Mouse (Mus musculus): ENCODE results near the gene Rb1. TPM values are rescaled to one million over a fixed set of nuclear protein-coding genes. Genes with fewer than 3 reads are reported as not detected.

Rb1 gene
- polyA plus RNA-seq, 1 experiment from 2014 or later = 25.9 TPM

DNA sequence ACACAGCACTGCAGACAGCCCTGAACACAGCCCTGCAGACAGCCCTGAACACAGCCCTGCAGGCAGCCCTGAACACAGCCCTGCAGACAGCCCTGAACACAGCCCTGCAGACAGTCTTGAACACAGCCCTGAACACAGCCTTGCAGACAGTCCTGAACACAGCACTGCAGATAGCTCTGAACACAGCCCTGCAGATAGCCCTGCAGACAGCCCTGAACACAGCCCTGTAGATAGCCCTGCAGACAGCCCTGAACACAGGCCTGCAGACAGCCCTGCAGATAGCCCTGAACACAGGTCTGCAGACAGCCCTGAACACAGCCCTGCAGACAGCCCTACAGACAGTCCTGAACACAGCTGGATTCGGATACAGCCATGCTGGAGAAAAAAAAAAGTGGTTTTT lies 150.6 kb downstream of the Rb1 start:
- 88% methylated on average over 1 of the region's 1 CpGs for WGBS
- H3K4me3 ChIP-seq = no peak overlapping the region
- DNase-seq (ENCODE audit: low spot score) = no peak
- no peak overlapping the region for H3K27ac ChIP-seq (replicated peaks)
- peaks cover 15% of the 10 kb centered on the region for H3K4me1 ChIP-seq
- no peaks in the 10 kb centered on the region for H3K9me3 ChIP-seq (replicated peaks)
- peaks cover 10% of the 10 kb centered on the region; the same call in 1 of the 2 replicates for H3K27me3 ChIP-seq (ENCODE audit: low read depth, poor library complexity, severe bottlenecking)
- H3K36me3 ChIP-seq = peaks cover 100% of the 10 kb centered on the region

DNA sequence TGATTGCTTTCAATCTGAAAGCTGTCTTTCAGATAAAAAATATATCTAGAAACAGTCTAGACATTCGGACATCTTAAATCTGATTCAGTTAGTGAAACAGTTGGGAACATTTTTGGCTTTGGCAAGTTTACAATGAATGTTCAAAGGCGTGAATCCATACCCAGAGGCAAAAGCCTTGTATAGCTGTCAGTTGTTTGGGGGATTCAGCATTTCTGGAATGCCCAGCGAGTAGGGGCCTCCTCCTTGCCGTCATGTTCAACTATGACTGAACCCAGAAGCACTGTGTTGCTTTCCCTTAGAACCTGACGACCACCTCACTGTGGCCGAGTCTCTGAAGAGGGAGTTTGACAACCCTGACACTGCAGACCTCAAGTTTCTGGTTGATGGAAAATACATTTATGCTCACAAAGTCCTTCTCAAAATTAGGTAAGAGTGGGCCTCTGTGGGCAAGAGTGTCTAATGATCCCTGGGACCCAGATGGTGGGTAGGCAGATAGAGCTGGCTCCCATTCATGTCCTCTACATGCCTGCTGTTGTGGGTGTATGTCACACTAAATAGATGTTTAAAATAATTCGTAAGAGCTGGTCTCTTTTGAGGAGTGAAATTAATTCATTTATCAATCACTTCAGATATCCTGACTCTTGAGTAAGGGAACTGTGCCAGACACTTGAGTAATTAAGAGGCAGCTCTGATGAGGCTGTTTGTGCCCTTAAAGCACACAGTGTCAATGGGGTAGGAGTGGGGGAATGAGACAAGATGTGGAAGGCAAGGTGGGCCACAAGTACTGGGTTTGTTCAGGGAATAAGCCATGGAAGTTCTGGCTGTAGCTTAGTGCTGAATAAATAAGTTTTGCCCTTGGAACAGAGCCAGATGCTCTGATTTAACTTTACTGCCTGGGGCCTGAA lies 151.3 kb downstream of the Rb1 start:
- H3K36me3 ChIP-seq = peaks cover 100% of the 10 kb centered on the region
- WGBS = 87% methylated on average over 7 of the region's 7 CpGs

GRCm38 (mm10) chr14:73173662-73174061 lies 152.0 kb downstream of the Rb1 start:
- H3K9me3 ChIP-seq (replicated peaks) = no peaks in the 10 kb centered on the region
- peaks cover 15% of the 10 kb centered on the region for H3K4me1 ChIP-seq
- no peak overlapping the region for H3K27ac ChIP-seq (replicated peaks)
- no peak for DNase-seq (ENCODE audit: low spot score)
- peaks cover 98% of the 10 kb centered on the region for H3K36me3 ChIP-seq
- no peak overlapping the region for H3K4me3 ChIP-seq
- H3K27me3 ChIP-seq (ENCODE audit: low read depth, poor library complexity, severe bottlenecking) = peaks cover 11% of the 10 kb centered on the region; the same call in 1 of the 2 replicates
- WGBS = 95% methylated on average over 11 of the region's 11 CpGs

More for the DNA sequence above, 151.3 kb downstream of the Rb1 start:
- Histone ChIP-seq H3K4me1 (peaks cover 15% of the 10 kb centered on the region), H3K27me3 (ENCODE audit: low read depth, poor library complexity, severe bottlenecking) (peaks cover 11% of the 10 kb centered on the region; the same call in 1 of the 2 replicates), H3K4me3 (no peak overlapping the region), H3K27ac (replicated peaks) (no peak overlapping the region), H3K9me3 (replicated peaks) (no peaks in the 10 kb centered on the region)
- no peak for DNase-seq (ENCODE audit: low spot score)

DNA sequence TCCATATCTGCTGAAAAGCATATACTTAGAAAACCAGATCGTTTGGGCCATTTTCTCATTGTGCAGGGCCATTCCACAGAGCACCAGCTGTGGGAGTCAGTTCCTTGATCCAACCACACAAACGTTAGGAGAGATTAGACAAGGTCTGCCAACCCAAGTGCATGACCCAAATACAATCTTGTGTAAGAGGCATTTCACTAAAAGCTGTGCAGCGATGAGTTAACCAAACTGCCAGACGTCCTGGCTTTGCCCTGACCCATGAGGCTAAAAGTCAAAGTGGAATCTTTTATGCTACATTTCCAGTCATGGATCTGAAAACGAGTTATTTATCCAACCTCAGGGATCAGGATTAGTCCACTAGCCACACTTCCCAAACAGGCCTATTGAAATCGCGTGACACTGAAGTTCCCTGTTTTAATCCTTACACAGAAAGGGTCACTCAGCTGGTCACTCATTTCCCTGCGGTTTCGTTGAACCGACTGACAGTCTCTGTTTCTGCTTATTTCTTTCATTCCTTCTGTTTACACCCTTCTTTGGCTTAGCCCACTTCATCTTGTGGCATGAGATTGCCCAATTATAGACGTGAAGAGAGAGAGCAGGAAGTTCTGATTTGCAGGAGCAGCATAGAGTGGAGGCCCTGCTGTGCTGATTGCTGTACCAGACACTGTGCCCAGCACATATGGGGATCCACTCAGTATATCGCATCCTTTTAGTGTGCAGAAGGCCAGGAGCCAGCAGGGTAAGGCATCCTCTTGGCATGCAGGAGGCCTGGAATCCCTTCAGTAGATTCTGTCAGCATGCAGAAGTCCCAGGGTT lies 153.2 kb downstream of the Rb1 start:
- Histone ChIP-seq H3K36me3 (peaks cover 98% of the 10 kb centered on the region), H3K27me3 (ENCODE audit: low read depth, poor library complexity, severe bottlenecking) (peaks cover 11% of the 10 kb centered on the region; the same call in 1 of the 2 replicates), H3K9me3 (replicated peaks) (no peaks in the 10 kb centered on the region), H3K27ac (replicated peaks) (no peak overlapping the region), H3K4me1 (peaks cover 15% of the 10 kb centered on the region), H3K4me3 (no peak overlapping the region)
- 54% methylated on average over 12 of the region's 12 CpGs for WGBS
- DNase-seq (ENCODE audit: low spot score) = no peak

DNA sequence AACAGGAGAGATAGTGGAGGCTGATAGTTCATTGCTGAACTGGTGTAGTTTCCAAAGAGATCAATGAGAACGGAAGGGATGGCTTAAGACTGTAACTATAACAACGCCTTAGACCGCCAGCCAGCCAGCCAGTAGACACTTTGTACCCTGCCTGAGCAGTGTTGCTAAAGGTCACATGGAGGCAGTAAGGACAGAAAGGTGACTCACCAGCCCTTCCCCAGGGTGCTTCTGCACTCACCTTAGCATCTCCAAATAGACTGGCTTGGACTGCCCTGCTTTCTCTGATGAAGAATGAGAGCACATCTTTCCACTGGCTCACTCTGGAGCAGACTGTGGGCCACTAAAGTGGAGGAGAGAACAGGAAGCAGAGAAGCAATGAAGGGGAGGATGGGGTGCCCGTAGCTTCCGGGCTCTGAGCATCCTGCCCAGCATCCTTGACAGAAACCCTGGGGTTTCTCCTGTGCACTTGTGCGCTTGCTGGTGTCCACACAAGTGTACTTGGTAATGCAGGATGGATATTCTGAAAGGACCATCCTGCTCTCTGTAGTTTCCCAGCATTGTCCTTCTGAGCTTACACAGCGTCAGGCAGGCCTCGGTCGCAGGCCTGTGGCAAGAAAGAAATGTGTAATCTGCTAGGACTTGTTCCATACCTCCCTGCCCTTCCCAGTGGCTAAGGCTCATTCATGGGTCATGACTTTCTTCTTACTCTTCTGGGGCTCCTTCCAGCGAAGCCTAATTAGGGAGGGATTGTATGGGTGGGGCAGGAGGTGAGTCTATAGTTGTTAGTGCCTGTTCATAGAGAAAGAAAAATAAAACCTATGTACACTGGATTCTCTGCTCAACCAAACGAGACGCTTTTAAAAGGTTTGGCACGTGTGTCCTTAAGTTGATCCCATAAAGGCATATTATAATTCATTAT lies 155.4 kb downstream of the Rb1 start:
- Histone ChIP-seq H3K4me1 (peaks cover 15% of the 10 kb centered on the region), H3K36me3 (peaks cover 98% of the 10 kb centered on the region), H3K9me3 (replicated peaks) (no peaks in the 10 kb centered on the region), H3K27me3 (ENCODE audit: low read depth, poor library complexity, severe bottlenecking) (peaks cover 11% of the 10 kb centered on the region; the same call in 1 of the 2 replicates), H3K27ac (replicated peaks) (no peak overlapping the region), H3K4me3 (no peak overlapping the region)
- WGBS = 91% methylated on average over 13 of the region's 13 CpGs
- DNase-seq (ENCODE audit: low spot score) = no peak

DNA sequence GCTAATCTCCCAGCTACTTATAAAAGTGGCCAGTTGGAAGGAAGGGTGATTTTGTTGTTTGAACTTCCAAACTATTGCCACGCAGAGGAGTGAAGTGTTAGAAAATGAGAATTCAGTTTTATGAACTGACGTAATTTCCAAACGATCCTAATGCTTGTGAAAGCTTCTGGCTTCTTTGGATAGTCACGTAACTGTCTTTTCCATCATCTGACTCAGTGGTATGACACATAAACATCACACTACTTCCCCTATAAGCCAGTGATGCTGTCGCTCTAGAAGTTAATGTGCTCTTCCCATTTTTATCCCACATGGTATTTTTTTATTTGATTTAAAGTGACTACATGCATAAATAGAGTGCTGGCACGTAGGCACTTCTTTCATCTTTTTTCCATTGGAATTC lies 157.0 kb downstream of the Rb1 start:
- H3K36me3 ChIP-seq = peaks cover 98% of the 10 kb centered on the region
- H3K9me3 ChIP-seq (replicated peaks) = no peaks in the 10 kb centered on the region
- H3K4me1 ChIP-seq = peaks cover 15% of the 10 kb centered on the region
- no peak overlapping the region for H3K4me3 ChIP-seq
- no peak overlapping the region for H3K27ac ChIP-seq (replicated peaks)
- peaks cover 8% of the 10 kb centered on the region; the same call in 1 of the 2 replicates for H3K27me3 ChIP-seq (ENCODE audit: low read depth, poor library complexity, severe bottlenecking)
- DNase-seq (ENCODE audit: low spot score) = no peak
- WGBS = 95% methylated on average over 6 of the region's 6 CpGs

- no peak for DNase-seq (ENCODE audit: low spot score)
- 94% methylated on average over 6 of the region's 6 CpGs for WGBS
- H3K4me1 ChIP-seq = no peaks in the 10 kb centered on the region
- 0 out of 2 replicates have a peak, but pooled peaks cover 2% of the 10 kb centered on the region for H3K27me3 ChIP-seq (ENCODE audit: low read depth, poor library complexity, severe bottlenecking)
- peaks cover 98% of the 10 kb centered on the region for H3K36me3 ChIP-seq
- no peaks in the 10 kb centered on the region for H3K9me3 ChIP-seq (replicated peaks)
- H3K4me3 ChIP-seq = no peak overlapping the region
- no peak overlapping the region for H3K27ac ChIP-seq (replicated peaks)
These were observed 160.5 kb downstream of the Rb1 start for GRCm38 (mm10) chr14:73165136-73165535.

DNA sequence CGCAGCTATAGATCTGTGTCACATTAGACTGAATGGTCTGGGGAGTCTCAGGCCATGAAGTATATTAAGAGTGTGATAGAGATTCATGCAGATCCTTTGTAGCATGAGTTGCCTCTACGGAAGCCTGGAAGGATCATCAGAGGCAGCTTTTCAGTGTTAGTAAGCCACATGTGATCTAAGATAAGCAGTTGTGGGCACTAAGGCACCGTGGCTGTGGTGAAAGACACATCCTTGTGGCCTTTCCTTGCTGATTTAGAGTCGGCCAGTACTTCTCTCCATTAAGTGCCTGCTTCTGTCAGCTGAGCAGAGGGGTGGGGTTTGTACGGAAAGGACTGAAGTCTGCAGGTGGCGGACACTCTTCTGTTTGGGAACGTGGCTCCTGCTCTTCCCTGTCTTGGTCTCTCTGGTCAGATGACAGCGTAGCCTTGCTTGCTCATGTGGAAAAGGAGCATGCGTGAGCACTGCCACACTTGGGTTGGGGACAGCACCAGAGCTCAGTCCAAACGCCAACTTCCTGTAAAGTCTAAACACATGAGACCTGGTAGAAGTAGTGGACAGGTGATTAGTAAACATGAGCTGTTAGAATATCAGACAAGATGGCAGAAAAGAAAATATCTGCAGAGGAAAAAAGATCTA lies 162.1 kb downstream of the Rb1 start:
- WGBS = 96% methylated on average over 10 of the region's 10 CpGs
- H3K4me3 ChIP-seq = no peak overlapping the region
- no peak overlapping the region for H3K27ac ChIP-seq (replicated peaks)
- no peaks in the 10 kb centered on the region for H3K4me1 ChIP-seq
- DNase-seq (ENCODE audit: low spot score) = no peak
- no peaks in the 10 kb centered on the region for H3K27me3 ChIP-seq (ENCODE audit: low read depth, poor library complexity, severe bottlenecking)
- no peaks in the 10 kb centered on the region for H3K9me3 ChIP-seq (replicated peaks)
- peaks cover 100% of the 10 kb centered on the region for H3K36me3 ChIP-seq

- no peak for DNase-seq (ENCODE audit: low spot score)
- Histone ChIP-seq H3K9me3 (replicated peaks) (no peaks in the 10 kb centered on the region), H3K27ac (replicated peaks) (no peak overlapping the region), H3K4me1 (no peaks in the 10 kb centered on the region), H3K36me3 (peaks cover 100% of the 10 kb centered on the region), H3K27me3 (ENCODE audit: low read depth, poor library complexity, severe bottlenecking) (no peaks in the 10 kb centered on the region), H3K4me3 (no peak overlapping the region)
- WGBS = 94% methylated on average over 13 of the region's 13 CpGs
These were observed 163.3 kb downstream of the Rb1 start for GRCm38 (mm10) chr14:73162192-73162800.

DNA sequence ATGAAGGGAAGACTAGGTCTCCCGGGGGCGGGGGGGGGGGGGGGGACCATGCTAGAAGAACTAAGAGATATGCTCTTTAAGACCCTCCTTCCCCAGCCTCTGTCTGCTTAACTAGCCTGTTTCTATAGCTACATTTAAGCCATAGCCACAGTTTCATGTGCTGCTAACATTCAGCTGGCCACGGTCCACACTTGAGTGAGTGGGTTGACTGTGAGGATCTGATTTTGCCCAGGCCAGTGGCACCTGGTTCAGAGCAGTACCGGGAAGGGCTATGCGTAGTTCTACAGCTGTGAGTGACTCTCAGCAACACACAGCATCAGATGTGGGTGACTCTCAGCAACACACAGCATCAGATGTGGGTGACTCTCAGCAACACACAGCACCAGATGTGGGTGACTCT lies 164.3 kb downstream of the Rb1 start:
- no peaks in the 10 kb centered on the region for H3K4me1 ChIP-seq
- 92% methylated on average over 5 of the region's 5 CpGs for WGBS
- DNase-seq (ENCODE audit: low spot score) = no peak
- H3K36me3 ChIP-seq = peaks cover 100% of the 10 kb centered on the region
- no peak overlapping the region for H3K27ac ChIP-seq (replicated peaks)
- H3K4me3 ChIP-seq = no peak overlapping the region
- H3K27me3 ChIP-seq (ENCODE audit: low read depth, poor library complexity, severe bottlenecking) = no peaks in the 10 kb centered on the region
- H3K9me3 ChIP-seq (replicated peaks) = no peaks in the 10 kb centered on the region

GRCm38 (mm10) chr14:73148125-73148524 lies 177.5 kb downstream of the Rb1 start:
- DNase-seq (ENCODE audit: low spot score) = no peak
- H3K4me1 ChIP-seq = peaks cover 16% of the 10 kb centered on the region
- no peaks in the 10 kb centered on the region for H3K9me3 ChIP-seq (replicated peaks)
- H3K36me3 ChIP-seq = peaks cover 54% of the 10 kb centered on the region
- no peak overlapping the region for H3K27ac ChIP-seq (replicated peaks)
- no peaks in the 10 kb centered on the region for H3K27me3 ChIP-seq (ENCODE audit: low read depth, poor library complexity, severe bottlenecking)
- H3K4me3 ChIP-seq = no peak overlapping the region
- 89% methylated on average over 3 of the region's 3 CpGs for WGBS
